Mouse (Mus musculus) lung, postnatal 14 days (tissue): Measurements from ENCODE around the gene Ruvbl2.
A peak's percentile ranks its signal among the peaks of the same experiment; 100 is the strongest.

Source experiments
- DNase-seq: peaks from one replicate; pipeline ENCODE4 v3.0.0; 2021

Ruvbl2 gene

GRCm38 (mm10) chr7:45421194-45421593, 16.7 kb downstream of the Ruvbl2 start:
- no peak for DNase-seq

- DNase-seq, result no peak
These were observed 17.3 kb downstream of the Ruvbl2 start, which contains the start of gene Lhb for GRCm38 (mm10) chr7:45420615-45420919. TSS of gene Lhb (plus strand) at chr7:45420820.

GRCm38 (mm10) chr7:45419859-45420614, 17.9 kb downstream of the Ruvbl2 start:
- DNase-seq, result no peak

- no peak for DNase-seq
These were observed 19.9 kb downstream of the Ruvbl2 start for GRCm38 (mm10) chr7:45417962-45418492.

GRCm38 (mm10) chr7:45415636-45416035, 22.3 kb downstream of the Ruvbl2 start:
- DNase-seq, result no peak

- no peak for DNase-seq
These were observed 23.1 kb downstream of the Ruvbl2 start for GRCm38 (mm10) chr7:45414740-45415224.

GRCm38 (mm10) chr7:45413864-45414739, 23.8 kb downstream of the Ruvbl2 start:
- peak; percentile 46 for DNase-seq

- DNase-seq, result peak; percentile 26
These were observed 24.6 kb downstream of the Ruvbl2 start, which contains the start of gene Ntf5 for GRCm38 (mm10) chr7:45413113-45413863. TSS of gene Ntf5 (plus strand) at chr7:45413695.

- DNase-seq, result no peak
These were observed 25.5 kb downstream of the Ruvbl2 start for GRCm38 (mm10) chr7:45412421-45412820.

GRCm38 (mm10) chr7:45409497-45410163, 28.3 kb downstream of the Ruvbl2 start:
- DNase-seq, result no peak

GRCm38 (mm10) chr7:45408949-45409348, 28.9 kb downstream of the Ruvbl2 start:
- no peak for DNase-seq

- DNase-seq, result no peak
These were observed 29.5 kb downstream of the Ruvbl2 start for GRCm38 (mm10) chr7:45408351-45408750.

GRCm38 (mm10) chr7:45407836-45408235, 30.1 kb downstream of the Ruvbl2 start:
- DNase-seq, result no peak

GRCm38 (mm10) chr7:45406157-45407156, 31.4 kb downstream of the Ruvbl2 start:
- peak; percentile 30 for DNase-seq

GRCm38 (mm10) chr7:45405091-45406075, 32.5 kb downstream of the Ruvbl2 start, which contains the start of gene Kcna7:
TSS of gene Kcna7 (plus strand) at chr7:45405653.
- peak; percentile 86 for DNase-seq

- DNase-seq, result peak; percentile 81
These were observed 34.2 kb downstream of the Ruvbl2 start for GRCm38 (mm10) chr7:45403532-45404261.

- DNase-seq, result no peak
These were observed 36.3 kb downstream of the Ruvbl2 start for GRCm38 (mm10) chr7:45401521-45402085.

- DNase-seq, result no peak
These were observed 41.1 kb downstream of the Ruvbl2 start for GRCm38 (mm10) chr7:45396787-45397186.
